ENCODE assay signal across 12 mouse cellular contexts in the genomic region with DNA sequence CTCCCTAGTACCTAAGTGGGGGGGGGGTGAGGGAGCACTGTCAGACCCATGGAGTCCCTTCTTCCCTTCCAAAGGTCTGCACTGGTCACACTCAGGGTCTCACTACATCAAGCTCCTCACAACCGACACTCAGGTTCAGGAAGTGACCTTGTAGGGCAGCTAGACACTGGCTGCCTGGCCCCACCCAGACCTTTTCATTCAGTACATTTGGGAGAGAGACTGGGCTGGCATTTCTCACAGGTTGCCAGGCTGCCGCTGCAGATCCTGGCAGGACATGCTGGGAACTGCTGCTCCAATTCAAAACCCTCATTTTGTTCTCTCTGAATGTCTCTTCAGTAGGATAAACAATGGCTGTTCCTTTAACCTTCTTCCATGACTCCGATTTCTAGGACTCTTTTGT.
DNase-seq lines count a peak whose midpoint lies in the region; ATAC-seq and TF ChIP-seq lines count a peak whose summit lies in the region.
"Had no signal": no experiment of that assay in that cellular context is flagged by ENCODE, and none has a peak within 500 bp of the region (broad histone marks: within the 10 kb centered on the region; RNA-seq: fewer than 3 reads in every experiment).

No protein-coding gene starts in this region.

- H3K4me3 ChIP-seq in embryonic facial prominence, embryonic 10.5 days: no peak overlapping the region
- H3K4me3 ChIP-seq in forebrain, postnatal 0 days (ENCODE audit: low read depth, low read length): no peak overlapping the region
- H3K4me3 ChIP-seq in midbrain, embryonic 16.5 days (ENCODE audit: low read depth, low read length): no peak overlapping the region
- no peak overlapping the region for H3K4me3 ChIP-seq in liver, postnatal 0 days (ENCODE audit: low read depth, low read length)
- H3K4me3 ChIP-seq: gastrocnemius, adult 2 months; limb, embryonic 15.5 days had no signal

- TF ChIP-seq CTCF in forebrain, postnatal 0 days (IDR thresholded peaks at IDR 0.05; ENCODE audit: low read depth): no peak
- TF ChIP-seq CTCF in liver, postnatal 0 days (IDR thresholded peaks at IDR 0.05; ENCODE audit: low read depth): no peak

- peak overlapping the region; percentile 71 for H3K27ac ChIP-seq in embryonic facial prominence, embryonic 10.5 days (replicated peaks)
- H3K27ac ChIP-seq in forebrain, postnatal 0 days (ENCODE audit: low read depth, low read length): peak overlapping the region; percentile 66; the same call in 1 of the 2 replicates
- peak overlapping the region; percentile 43 for H3K27ac ChIP-seq in midbrain, embryonic 16.5 days (ENCODE audit: low read length)
- H3K27ac ChIP-seq in liver, postnatal 0 days (ENCODE audit: low read depth): no peak overlapping the region
- H3K27ac ChIP-seq: gastrocnemius, adult 2 months; limb, embryonic 15.5 days had no signal

- no peak for TF ChIP-seq EP300 in liver, postnatal 0 days (IDR thresholded peaks at IDR 0.05; ENCODE audit: low read depth)

- no peaks in the 10 kb centered on the region for H3K9me3 ChIP-seq in embryonic facial prominence, embryonic 10.5 days
- H3K9me3 ChIP-seq in forebrain, postnatal 0 days (ENCODE audit: low read length): no peaks in the 10 kb centered on the region
- no peaks in the 10 kb centered on the region for H3K9me3 ChIP-seq in midbrain, embryonic 16.5 days (replicated peaks; ENCODE audit: control insufficient read depth, low read length, poor library complexity, severe bottlenecking)
- H3K9me3 ChIP-seq in liver, postnatal 0 days (ENCODE audit: low read length): no peaks in the 10 kb centered on the region
- H3K9me3 ChIP-seq: limb, embryonic 15.5 days had no signal

- no peak overlapping the region for H3K4me2 ChIP-seq in forebrain, postnatal 0 days (ENCODE audit: low read depth)
- no peak overlapping the region for H3K4me2 ChIP-seq in midbrain, embryonic 16.5 days (ENCODE audit: low read length)
- no peak overlapping the region for H3K4me2 ChIP-seq in liver, postnatal 0 days (ENCODE audit: low read depth, low read length)
- H3K4me2 ChIP-seq: limb, embryonic 15.5 days had no signal

- H3K9ac ChIP-seq in forebrain, postnatal 0 days: no peak overlapping the region
- no peak overlapping the region for H3K9ac ChIP-seq in midbrain, embryonic 16.5 days (ENCODE audit: low read depth, low read length)
- no peak overlapping the region for H3K9ac ChIP-seq in liver, postnatal 0 days (replicated peaks)
- H3K9ac ChIP-seq: limb, embryonic 15.5 days had no signal

- intact Hi-C loops in heart, postnatal 10 days (cut with DNase I): no loop called here

- DNase-seq in heart, postnatal 10 days: peak; percentile 25 to 27
- DNase-seq in heart, adult 8-10 months (ENCODE audit: low spot score): no peak
- no peak for DNase-seq in embryonic facial prominence, embryonic 10.5 days (ENCODE audit: low spot score)
- DNase-seq in forebrain, postnatal 0 days: peak; percentile 53
- no peak for DNase-seq in ovary, postnatal 36 days (ENCODE audit: low spot score)
- DNase-seq in thymus, postnatal 36 days: no peak
- DNase-seq in liver, postnatal 0 days: no peak
- DNase-seq: gastrocnemius, adult 2 months; right cerebral cortex, postnatal 4 days had no signal

- H3K27me3 ChIP-seq in embryonic facial prominence, embryonic 10.5 days (replicated peaks; ENCODE audit: low read depth, poor library complexity, severe bottlenecking): no peaks in the 10 kb centered on the region
- no peaks in the 10 kb centered on the region for H3K27me3 ChIP-seq in forebrain, postnatal 0 days (ENCODE audit: insufficient read depth, low read length)
- no peaks in the 10 kb centered on the region for H3K27me3 ChIP-seq in midbrain, embryonic 16.5 days (ENCODE audit: control insufficient read depth, insufficient read depth, low read depth, low read length)
- no peaks in the 10 kb centered on the region for H3K27me3 ChIP-seq in liver, postnatal 0 days (ENCODE audit: insufficient read depth, low read length)
- H3K27me3 ChIP-seq: CH12.LX; limb, embryonic 15.5 days had no signal

- WGBS in embryonic facial prominence, embryonic 10.5 days: 37% methylated on average over 3 of the region's 3 CpGs
- 14% methylated on average over 3 of the region's 3 CpGs for WGBS in forebrain, postnatal 0 days
- 8% methylated on average over 3 of the region's 3 CpGs for WGBS in midbrain, embryonic 16.5 days
- WGBS in liver, postnatal 0 days (ENCODE audit: insufficient replicate concordance): 43% methylated on average over 3 of the region's 3 CpGs

- H3K4me1 ChIP-seq in embryonic facial prominence, embryonic 10.5 days: peaks cover 44% of the 10 kb centered on the region
- H3K4me1 ChIP-seq in forebrain, postnatal 0 days (ENCODE audit: insufficient read depth): peaks cover 30% of the 10 kb centered on the region
- peaks cover 52% of the 10 kb centered on the region for H3K4me1 ChIP-seq in midbrain, embryonic 16.5 days (ENCODE audit: control insufficient read depth, insufficient read depth, low read length)
- H3K4me1 ChIP-seq in liver, postnatal 0 days (ENCODE audit: insufficient read depth): no peaks in the 10 kb centered on the region

- H3K36me3 ChIP-seq in embryonic facial prominence, embryonic 10.5 days (replicated peaks): no peaks in the 10 kb centered on the region
- H3K36me3 ChIP-seq in forebrain, postnatal 0 days (ENCODE audit: insufficient read depth): no peaks in the 10 kb centered on the region
- H3K36me3 ChIP-seq in midbrain, embryonic 16.5 days (ENCODE audit: control insufficient read depth, insufficient read depth, low read length): no peaks in the 10 kb centered on the region
- no peaks in the 10 kb centered on the region for H3K36me3 ChIP-seq in liver, postnatal 0 days (replicated peaks; ENCODE audit: insufficient read depth, low read length)
- H3K36me3 ChIP-seq: limb, embryonic 15.5 days had no signal

- ATAC-seq in forebrain, postnatal 0 days: peak; percentile 46
- peak; percentile 43; the same call in 1 of the 2 replicates for ATAC-seq in midbrain, embryonic 16.5 days
- ATAC-seq in liver, postnatal 0 days: no peak

Comparison
In these comparisons a context has a peak if more than half of its experiments do, and no peak if none do; other contexts are left out.
1. DNase-seq: peak in heart, postnatal 10 days (2 of 2) and forebrain, postnatal 0 days (single experiment); none in heart, adult 8-10 months (single experiment), embryonic facial prominence, embryonic 10.5 days (single experiment), ovary, postnatal 36 days (single experiment), thymus, postnatal 36 days (0 of 2) and liver, postnatal 0 days (single experiment).